Mouse (Mus musculus) brain, embryonic 14.5 days (tissue): ENCODE results near the gene Ppp4c. TPM values are rescaled to one million over a fixed set of nuclear protein-coding genes. Genes with fewer than 3 reads are reported as not detected.
A peak's percentile ranks its signal among the peaks of the same experiment; 100 is the strongest.

Source experiments
- DNase-seq: peaks from one replicate; pipeline ENCODE4 v3.0.0-alpha.2; 2011; ENCODE audit warnings: low read depth
- CTCF ChIP-seq: fragments of 200-500 bp; IDR thresholded peaks from 2 replicates; pipeline ENCODE4 v1.5.1; 2012; ENCODE audit warnings: inconsistent platforms, mild to moderate bottlenecking, moderate library complexity, borderline replicate concordance; ENCODE audit not compliant: insufficient read depth, insufficient read length; ENCODE audit errors: extremely low read depth
- POLR2A ChIP-seq: fragments of 200-500 bp; IDR thresholded peaks from 2 replicates; pipeline ENCODE4 v1.6.1; 2012; ENCODE audit warnings: mild to moderate bottlenecking, inconsistent platforms, borderline replicate concordance; ENCODE audit not compliant: poor library complexity, insufficient read depth, insufficient read length, severe bottlenecking; ENCODE audit errors: extremely low read depth
- polyA plus RNA-seq: library from polyadenylated mRNA; depleted of rRNA; stranded (reverse); fragments of >200 nt; gene quantifications from 2 replicates; pipeline ENCODE4 v1.2.3, GENCODE M21; 2012

The Ppp4c gene
- polyA plus RNA-seq, 1 experiment: 219 TPM

DNA sequence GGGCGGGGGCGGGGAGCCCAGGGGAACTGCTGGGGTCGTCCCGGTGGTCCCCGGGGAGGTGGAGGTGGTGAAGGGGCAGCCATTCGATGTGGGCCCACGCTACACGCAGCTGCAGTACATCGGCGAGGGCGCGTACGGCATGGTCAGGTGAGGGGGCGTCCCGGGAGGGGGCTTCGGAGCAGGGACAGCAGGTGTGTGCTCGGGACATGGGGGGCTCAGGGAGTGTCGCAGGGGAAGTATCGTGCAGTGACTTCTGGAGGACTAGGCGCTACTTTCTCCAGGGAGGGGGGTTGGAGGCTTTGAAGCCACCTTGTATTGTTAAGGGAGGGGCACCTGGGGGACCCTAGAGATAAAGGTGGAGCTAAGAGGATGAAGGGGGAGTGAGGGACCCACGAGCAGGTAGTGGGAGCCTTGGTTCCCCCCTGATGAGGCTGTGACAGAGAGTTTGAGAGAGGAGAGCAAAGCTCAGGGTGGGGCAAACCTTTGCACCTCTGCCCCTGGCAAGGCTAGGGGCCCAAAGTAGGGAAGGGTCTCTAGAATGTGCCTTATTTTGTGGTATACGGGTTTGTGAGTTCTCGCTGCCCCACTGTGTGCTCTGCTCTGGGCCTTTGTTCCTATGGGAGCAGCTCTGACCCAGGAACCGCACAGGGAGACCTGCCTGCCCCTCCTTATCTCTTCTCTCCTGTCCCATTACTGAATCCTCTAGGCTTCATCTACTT lies 32.5 kb downstream of the Ppp4c start:
- peak; percentile 39; the same call in 1 of the 2 replicates for TF ChIP-seq POLR2A
- TF ChIP-seq CTCF: no peak
- no peak for DNase-seq

GRCm38 (mm10) chr7:126759050-126759671 lies 33.1 kb downstream of the Ppp4c start, which contains the start of gene Mapk3:
Gene Mapk3, plus strand, starts transcription at chr7:126759601.
- TF ChIP-seq POLR2A (no peak), CTCF (peak; percentile 77)
- peak; percentile 95 for DNase-seq

- no peak for DNase-seq
- TF ChIP-seq CTCF (no peak), POLR2A (no peak)
These were observed 33.8 kb downstream of the Ppp4c start for GRCm38 (mm10) chr7:126758539-126758938.

GRCm38 (mm10) chr7:126754866-126755265 lies 37.4 kb downstream of the Ppp4c start:
- DNase-seq: peak; percentile 81
- TF ChIP-seq CTCF (peak; percentile 93), POLR2A (no peak)

GRCm38 (mm10) chr7:126749582-126750343 lies 42.5 kb downstream of the Ppp4c start:
- no peak for DNase-seq
- no peak for TF ChIP-seq CTCF
- TF ChIP-seq POLR2A: no peak

DNA sequence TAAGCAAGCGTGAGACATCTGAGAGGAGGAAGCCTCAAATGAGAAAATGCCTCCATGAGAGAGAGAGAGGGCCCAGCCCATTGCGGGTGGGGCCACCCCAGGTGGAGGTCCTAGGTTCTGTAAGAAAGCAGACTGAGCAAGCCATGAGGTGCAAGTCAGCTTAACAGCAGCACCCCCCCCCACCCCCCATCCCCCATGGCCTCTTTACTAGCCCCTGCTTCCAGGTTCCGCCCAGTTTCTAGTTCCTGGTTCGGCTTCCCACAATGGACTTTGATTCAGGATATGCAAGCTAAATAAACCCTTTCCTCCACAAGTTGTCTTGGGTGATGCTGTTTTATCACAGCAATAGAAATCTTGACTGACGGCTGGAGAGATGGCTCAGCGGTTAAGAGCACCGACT lies 43.5 kb downstream of the Ppp4c start:
- no peak for TF ChIP-seq POLR2A
- TF ChIP-seq CTCF: no peak
- no peak for DNase-seq

DNA sequence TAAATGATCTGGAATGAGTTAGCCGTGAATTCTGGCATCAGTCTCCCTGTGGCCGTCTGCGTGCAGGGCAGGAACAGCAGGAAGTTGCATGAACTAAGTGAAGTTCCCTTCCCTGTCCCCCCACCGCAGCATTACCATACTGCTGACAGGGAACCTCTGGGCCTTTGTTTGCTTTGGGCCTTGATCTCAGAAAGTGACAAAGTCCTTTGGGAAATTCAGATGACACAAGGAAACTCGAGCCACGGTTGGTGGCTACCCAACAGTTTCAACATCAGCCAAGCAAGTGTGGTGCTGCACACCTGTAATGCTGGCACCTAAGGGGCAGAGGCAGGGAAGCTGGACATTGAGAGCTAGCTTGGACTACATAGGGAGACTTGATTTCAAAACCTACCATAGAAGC lies 45.5 kb downstream of the Ppp4c start:
- TF ChIP-seq CTCF (no peak), POLR2A (no peak)
- DNase-seq: no peak

DNA sequence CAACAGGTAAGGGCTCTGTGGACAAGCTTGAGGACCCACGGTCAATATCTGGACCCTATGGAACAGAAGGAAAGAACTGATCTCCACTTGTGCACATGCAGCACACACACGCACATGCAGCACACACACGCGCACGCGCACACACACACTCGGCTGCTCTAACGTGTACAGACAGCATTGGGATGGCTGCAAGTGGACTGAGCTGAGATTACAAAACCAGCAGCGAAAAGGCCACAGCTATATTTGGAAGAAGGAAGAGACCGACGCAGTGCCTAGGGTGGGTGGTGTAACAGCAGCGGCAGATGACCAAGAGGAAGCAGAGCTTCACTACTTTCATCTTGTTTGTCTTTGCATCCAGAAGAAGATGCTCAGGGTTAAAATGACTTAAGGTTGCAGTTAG lies 46.2 kb downstream of the Ppp4c start:
- TF ChIP-seq POLR2A: no peak
- TF ChIP-seq CTCF: no peak
- no peak for DNase-seq

DNA sequence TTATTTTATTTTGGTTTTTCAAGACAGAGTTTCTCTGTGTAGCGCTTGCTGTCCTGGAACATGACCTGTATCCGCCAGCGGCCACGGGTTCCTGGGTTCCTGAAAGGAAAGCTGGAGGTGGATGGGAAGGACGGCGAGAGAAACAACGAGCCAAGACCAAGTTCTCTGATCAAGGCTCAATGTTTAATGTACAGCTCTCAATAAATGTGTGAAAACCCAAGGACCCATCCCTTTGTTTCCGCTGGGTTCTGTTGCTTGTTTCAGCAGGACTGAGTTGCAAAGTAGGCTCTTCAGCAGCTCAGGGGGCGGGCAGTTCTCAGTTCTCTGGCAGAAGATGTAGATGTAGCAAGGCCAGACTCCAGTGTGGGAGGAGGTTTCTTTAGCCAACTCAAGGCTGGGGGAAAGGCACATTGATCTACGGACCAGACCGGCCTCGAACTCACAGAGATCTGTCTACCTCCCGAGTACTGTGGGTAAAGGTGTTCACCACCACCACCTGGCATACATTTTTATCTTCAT lies 50.3 kb downstream of the Ppp4c start:
- TF ChIP-seq CTCF (no peak), POLR2A (no peak)
- no peak for DNase-seq

- TF ChIP-seq CTCF: no peak
- TF ChIP-seq POLR2A: no peak
- no peak for DNase-seq
These were observed 50.8 kb downstream of the Ppp4c start for GRCm38 (mm10) chr7:126741452-126741851.

GRCm38 (mm10) chr7:126740977-126741376 lies 51.3 kb downstream of the Ppp4c start:
- TF ChIP-seq POLR2A (no peak), CTCF (no peak)
- no peak for DNase-seq
